Mouse (Mus musculus) G1E (cell line): Measurements from ENCODE around the gene Nckap5l.

Experiments used
- CTCF ChIP-seq: IDR thresholded peaks from 2 replicates; pipeline ENCODE4 v1.5.1; 2012; ENCODE audit warnings: low read depth, low read length, inconsistent platforms, mixed read lengths
- GATA1 ChIP-seq: IDR thresholded peaks from 2 replicates; pipeline ENCODE4 v1.6.1; 2012; ENCODE audit warnings: borderline replicate concordance, low read length, inconsistent platforms, mixed read lengths
- GATA2 ChIP-seq: IDR thresholded peaks from 2 replicates; pipeline ENCODE4 v1.6.1; 2012; ENCODE audit warnings: low read depth, low read length, inconsistent platforms, borderline replicate concordance
- POLR2AphosphoS5 ChIP-seq: IDR thresholded peaks from 2 replicates; pipeline ENCODE4 v1.6.1; 2012; ENCODE audit warnings: low read depth, low read length, inconsistent platforms; ENCODE audit not compliant: insufficient replicate concordance
- TAL1 ChIP-seq: conservative IDR thresholded peaks from 2 replicates; pipeline ENCODE4 v1.6.1; 2012; ENCODE audit warnings: low read depth, low read length, inconsistent platforms, mixed read lengths

GRCm38 (mm10) chr15:99499726-99500125 lies 42.2 kb upstream of the Nckap5l start:
- TF ChIP-seq CTCF (no peak), GATA1 (no peak), TAL1 (no peak), POLR2AphosphoS5 (no peak), GATA2 (no peak)
